ENCODE assay signal across 9 mouse cellular contexts in genomic region chr13:94709691-94710573, GRCm38 (mm10).
DNase-seq lines count a peak whose midpoint lies in the region; ATAC-seq and TF ChIP-seq lines count a peak whose summit lies in the region.
"Had no signal": no experiment of that assay in that cellular context is flagged by ENCODE, and none has a peak within 500 bp of the region (broad histone marks: within the 10 kb centered on the region; RNA-seq: fewer than 3 reads in every experiment).

No protein-coding gene starts in this region.

- H3K4me2 ChIP-seq in forebrain, embryonic 11.5 days (ENCODE audit: low read depth, low read length, severe bottlenecking) = peak overlapping the region; percentile 52
- H3K4me2 ChIP-seq in hindbrain, embryonic 14.5 days (replicated peaks) = peak overlapping the region; percentile 45
- H3K4me2 ChIP-seq in liver, embryonic 14.5 days (ENCODE audit: low read depth) = peak overlapping the region; percentile 36
- H3K4me2 ChIP-seq in neural tube, embryonic 14.5 days (ENCODE audit: low read depth, low read length) = peak overlapping the region; percentile 35

- DNase-seq in testis, postnatal 14 days (ENCODE audit: low spot score) = no peak
- peak; percentile 85 for DNase-seq in forebrain, embryonic 11.5 days (ENCODE audit: low spot score)
- no peak for DNase-seq in hindbrain, embryonic 14.5 days (ENCODE audit: low spot score)
- DNase-seq in liver, embryonic 14.5 days (ENCODE audit: low read depth in 3 of 3, low spot score in 3 of 3) = no peak
- DNase-seq in spleen, adult 18-20 months = no peak
- DNase-seq in layer of hippocampus, adult 11-12 months (ENCODE audit: low spot score) = no peak

- H3K4me3 ChIP-seq in testis, adult 2 months (ENCODE audit: control insufficient read depth, low read depth, low read length) = peak overlapping the region; percentile 33
- peak overlapping the region; percentile 20 for H3K4me3 ChIP-seq in forebrain, embryonic 11.5 days (ENCODE audit: low read depth, low read length)
- peak overlapping the region; percentile 17 for H3K4me3 ChIP-seq in hindbrain, embryonic 14.5 days (replicated peaks; ENCODE audit: low read length)
- no peak overlapping the region for H3K4me3 ChIP-seq in liver, embryonic 14.5 days (ENCODE audit: insufficient read depth in 1 of 2, low read depth in 2 of 2, low read length in 2 of 2)
- 0 out of 2 replicates have a peak overlapping the region, but pooled peaks have one; percentile 8 for H3K4me3 ChIP-seq in neural tube, embryonic 14.5 days (ENCODE audit: low read depth, low read length)
- H3K4me3 ChIP-seq: myocyte had no signal

- H3K4me1 ChIP-seq in testis, adult 2 months (ENCODE audit: control insufficient read depth, insufficient read depth, low read length) = peaks cover 11% of the 10 kb centered on the region
- H3K4me1 ChIP-seq in forebrain, embryonic 11.5 days (replicated peaks; ENCODE audit: control insufficient read depth, insufficient read depth, low read length) = peaks cover 14% of the 10 kb centered on the region
- H3K4me1 ChIP-seq in hindbrain, embryonic 14.5 days (replicated peaks; ENCODE audit: control insufficient read depth, insufficient read depth, low read length) = peaks cover 4% of the 10 kb centered on the region; the same call in 1 of the 2 replicates
- H3K4me1 ChIP-seq in liver, embryonic 14.5 days (replicated peaks; ENCODE audit: control insufficient read depth in 2 of 2, insufficient read depth in 2 of 2, low read length in 1 of 2) = no peaks in the 10 kb centered on the region
- no peaks in the 10 kb centered on the region for H3K4me1 ChIP-seq in neural tube, embryonic 14.5 days (ENCODE audit: control insufficient read depth, insufficient read depth, low read length)

- no peak overlapping the region for H3K27ac ChIP-seq in testis, adult 2 months (ENCODE audit: control insufficient read depth, insufficient read depth, low read depth, low read length)
- H3K27ac ChIP-seq in forebrain, embryonic 11.5 days (ENCODE audit: low read depth, low read length) = no peak overlapping the region
- peak overlapping the region; percentile 51 for H3K27ac ChIP-seq in hindbrain, embryonic 14.5 days
- no peak overlapping the region for H3K27ac ChIP-seq in liver, embryonic 14.5 days
- H3K27ac ChIP-seq in neural tube, embryonic 14.5 days (ENCODE audit: low read depth, low read length) = no peak overlapping the region

- WGBS in forebrain, embryonic 11.5 days = under 1% methylated on average over 50 of the region's 50 CpGs
- WGBS in hindbrain, embryonic 14.5 days = under 1% methylated on average over 50 of the region's 50 CpGs
- WGBS in liver, embryonic 14.5 days (ENCODE audit: insufficient replicate concordance) = under 1% methylated on average over 49 of the region's 50 CpGs
- under 1% methylated on average over 50 of the region's 50 CpGs for WGBS in neural tube, embryonic 14.5 days

- no peak for TF ChIP-seq CTCF in testis, adult 2 months (IDR thresholded peaks at IDR 0.05; ENCODE audit: control insufficient read depth, insufficient read depth, insufficient replicate concordance, low read depth, low read length)
- TF ChIP-seq CTCF in liver, embryonic 14.5 days (IDR thresholded peaks at IDR 0.05; ENCODE audit: low read depth) = peak; percentile 26; the same call in 1 of the 2 replicates

- peak overlapping the region; percentile 29 for H3K9ac ChIP-seq in forebrain, embryonic 11.5 days (ENCODE audit: low read length)
- no peak overlapping the region; the same call in 1 of the 2 replicates for H3K9ac ChIP-seq in hindbrain, embryonic 14.5 days
- no peak overlapping the region for H3K9ac ChIP-seq in liver, embryonic 14.5 days (replicated peaks)
- 0 out of 2 replicates have a peak overlapping the region, but pooled peaks have one; percentile 17 for H3K9ac ChIP-seq in neural tube, embryonic 14.5 days (replicated peaks; ENCODE audit: low read depth, low read length)

- ATAC-seq in forebrain, embryonic 11.5 days (replicated peaks; ENCODE audit: low FRiP score) = peak; percentile 72
- ATAC-seq in hindbrain, embryonic 14.5 days (ENCODE audit: low FRiP score) = peak; percentile 45; the same call in 1 of the 2 replicates
- ATAC-seq in liver, embryonic 14.5 days (ENCODE audit: insufficient read depth) = no peak
- peak; percentile 63 for ATAC-seq in neural tube, embryonic 14.5 days (ENCODE audit: low read depth)

- no peak for TF ChIP-seq POLR2A in testis, adult 2 months (IDR thresholded peaks at IDR 0.05; ENCODE audit: control insufficient read depth, low read depth, low read length)

- H3K36me3 ChIP-seq in testis, adult 2 months (ENCODE audit: control insufficient read depth, insufficient read depth, low read length) = no peaks in the 10 kb centered on the region
- no peaks in the 10 kb centered on the region for H3K36me3 ChIP-seq in forebrain, embryonic 11.5 days (ENCODE audit: control insufficient read depth, insufficient read depth, low read length)
- H3K36me3 ChIP-seq in hindbrain, embryonic 14.5 days (replicated peaks; ENCODE audit: control insufficient read depth, insufficient read depth) = no peaks in the 10 kb centered on the region
- H3K36me3 ChIP-seq in liver, embryonic 14.5 days (replicated peaks; ENCODE audit: control insufficient read depth, insufficient read depth, low read depth) = no peaks in the 10 kb centered on the region
- no peaks in the 10 kb centered on the region for H3K36me3 ChIP-seq in neural tube, embryonic 14.5 days (ENCODE audit: control insufficient read depth, insufficient read depth, low read length)

- H3K9me3 ChIP-seq in forebrain, embryonic 11.5 days (ENCODE audit: control insufficient read depth, low read length) = no peaks in the 10 kb centered on the region
- no peaks in the 10 kb centered on the region for H3K9me3 ChIP-seq in hindbrain, embryonic 14.5 days (ENCODE audit: control insufficient read depth, low read length)
- H3K9me3 ChIP-seq in liver, embryonic 14.5 days (ENCODE audit: control insufficient read depth, low read length) = no peaks in the 10 kb centered on the region
- no peaks in the 10 kb centered on the region for H3K9me3 ChIP-seq in neural tube, embryonic 14.5 days (ENCODE audit: control insufficient read depth, low read length)

- H3K27me3 ChIP-seq in testis, adult 2 months (ENCODE audit: control insufficient read depth, insufficient read depth, low read length) = peaks cover 5% of the 10 kb centered on the region; the same call in 1 of the 2 replicates
- peaks cover 81% of the 10 kb centered on the region for H3K27me3 ChIP-seq in forebrain, embryonic 11.5 days (ENCODE audit: control insufficient read depth, insufficient read depth, low read length)
- H3K27me3 ChIP-seq in hindbrain, embryonic 14.5 days (ENCODE audit: control insufficient read depth, insufficient read depth, low read length) = peaks cover 92% of the 10 kb centered on the region
- H3K27me3 ChIP-seq in liver, embryonic 14.5 days (ENCODE audit: control insufficient read depth, insufficient read depth, low read length) = peaks cover 63% of the 10 kb centered on the region
- peaks cover 60% of the 10 kb centered on the region for H3K27me3 ChIP-seq in neural tube, embryonic 14.5 days (ENCODE audit: control insufficient read depth, insufficient read depth, low read length)

- TF ChIP-seq EP300 in liver, embryonic 14.5 days (IDR thresholded peaks at IDR 0.05; ENCODE audit: low read depth) = no peak

Comparison
In these comparisons a context has a peak if more than half of its experiments do, and no peak if none do; other contexts are left out.
1. H3K4me3 ChIP-seq: peak in testis, adult 2 months (single experiment), forebrain, embryonic 11.5 days (single experiment), hindbrain, embryonic 14.5 days (single experiment) and neural tube, embryonic 14.5 days (single experiment); none in liver, embryonic 14.5 days (0 of 2).
2. H3K9ac ChIP-seq: peak in forebrain, embryonic 11.5 days (single experiment) and neural tube, embryonic 14.5 days (single experiment); none in hindbrain, embryonic 14.5 days (single experiment) and liver, embryonic 14.5 days (single experiment).
3. Peak in every context shown above with its lines, with median percentiles within 50 percentile points of each other: H3K4me2 ChIP-seq.